Mouse (Mus musculus) liver, postnatal 0 days (tissue): ENCODE measurements around the gene Alad. TPM values are rescaled to one million over a fixed set of nuclear protein-coding genes. Genes with fewer than 3 reads are reported as not detected.
A peak's percentile ranks its signal among the peaks of the same experiment; 100 is the strongest.

ENCODE experiments used
- ATAC-seq: fragments of 200-750 bp; cut with Nextera tagmentation; 2 replicates; pipeline ENCODE4 v1.8.0; 2017; ENCODE audit warnings: mild to moderate bottlenecking, moderate library complexity
- DNase-seq: peaks from one replicate; pipeline ENCODE4 v3.0.0-alpha.2; 2016
- H3K27ac ChIP-seq: fragments of 300-500 bp; sonication (generic); 2 replicates; pipeline ENCODE4 v1.5.1; 2014; ENCODE audit warnings: antibody characterized with exemption, moderate library complexity, mild to moderate bottlenecking, low read depth
- H3K27me3 ChIP-seq: fragments of 300-500 bp; sonication (generic); 2 replicates; pipeline ENCODE4 v1.6.1; 2014; ENCODE audit warnings: low read length, control low read depth, mixed read lengths; ENCODE audit not compliant: insufficient read depth
- H3K36me3 ChIP-seq: fragments of 300-500 bp; sonication (generic); replicated peaks from 2 replicates; pipeline ENCODE4 v1.6.1; 2014; ENCODE audit warnings: mild to moderate bottlenecking, control low read depth, low read length, moderate library complexity, mixed read lengths; ENCODE audit not compliant: insufficient read depth
- H3K4me1 ChIP-seq: fragments of 300-500 bp; sonication (generic); 2 replicates; pipeline ENCODE4 v1.6.1; 2014; ENCODE audit warnings: antibody characterized with exemption, mild to moderate bottlenecking, control low read depth; ENCODE audit not compliant: insufficient read depth
- H3K4me2 ChIP-seq: fragments of 300-500 bp; sonication (generic); 2 replicates; pipeline ENCODE4 v1.6.1; 2014; ENCODE audit warnings: low read depth, mild to moderate bottlenecking, low read length, moderate library complexity, mixed read lengths
- H3K4me3 ChIP-seq: fragments of 300-500 bp; sonication (generic); 2 replicates; pipeline ENCODE4 v1.5.1; 2014; ENCODE audit warnings: low read depth, low read length
- H3K9ac ChIP-seq: fragments of 300-500 bp; sonication (generic); replicated peaks from 2 replicates; pipeline ENCODE4 v1.6.1; 2014; ENCODE audit warnings: mild to moderate bottlenecking, moderate library complexity
- H3K9me3 ChIP-seq: fragments of 300-500 bp; sonication (generic); 2 replicates; pipeline ENCODE4 v1.6.1; 2016; ENCODE audit warnings: mild to moderate bottlenecking, control low read depth, low read length, mixed read lengths
- CTCF ChIP-seq: sonication (generic); IDR thresholded peaks from 2 replicates; pipeline ENCODE4 v1.5.1; 2016; ENCODE audit warnings: antibody characterized with exemption, low read depth
- EP300 ChIP-seq: IDR thresholded peaks from 2 replicates; pipeline ENCODE4 v1.6.1; 2016; ENCODE audit warnings: antibody characterized with exemption, low read depth, mild to moderate bottlenecking
- WGBS: fragments of 180-500 bp; shearing (Covaris S2); extraction: QIAGEN DNeasy Blood & Tissue Kit; methylation state at CpG from one replicate; pipeline ENCODE4 v1.1.7; 2014; ENCODE audit not compliant: insufficient replicate concordance; 5-methylcytosine and 5-hydroxymethylcytosine counted together
- polyA plus RNA-seq: library from polyadenylated mRNA; unstranded; fragments of >200 nt; fragmentation: Nextera tagmentation; extraction: Ambion mirVana; gene quantifications from 2 replicates; pipeline ENCODE4 v1.2.1, GENCODE M21; 2015

Alad gene
- 295 and 303 TPM in 2 replicates for polyA plus RNA-seq

DNA sequence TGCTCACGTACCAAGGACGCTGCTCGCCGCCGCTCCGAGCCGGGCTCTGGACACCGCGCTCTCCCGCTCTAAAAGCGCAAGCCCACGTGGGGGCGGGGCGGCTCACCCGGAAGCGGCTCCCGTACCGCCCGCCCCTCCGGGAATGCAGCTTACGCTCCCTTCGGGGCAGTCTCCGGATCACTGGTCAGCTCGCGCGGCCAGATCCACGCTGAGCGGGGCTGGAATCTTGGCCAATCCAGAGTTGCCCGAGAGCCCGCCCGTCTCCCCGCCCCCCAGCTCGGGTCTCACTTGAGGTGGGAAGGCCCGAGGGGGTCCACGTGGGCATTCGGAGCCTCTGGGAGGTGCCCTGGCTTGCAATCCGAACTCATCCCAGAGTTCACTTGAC lies at the start of gene Alad:
TSS of gene Alad (minus strand) at position 70 of the 385 bp plus-strand sequence.
- peak within 1 kb of the TSS; percentile 93 for H3K27ac ChIP-seq
- peak within 1 kb of the TSS; percentile 70 for H3K4me3 ChIP-seq
- no peaks in the 10 kb centered on the region for H3K9me3 ChIP-seq
- ATAC-seq = peak; percentile 63
- H3K27me3 ChIP-seq = no peaks in the 10 kb centered on the region
- WGBS = 0% methylated on average over 37 of the region's 37 CpGs
- TF ChIP-seq CTCF (no peak), EP300 (0 out of 2 replicates have a peak, but pooled peaks have one; percentile 39)
- 0 out of 2 replicates have a peak, but pooled peaks cover 2% of the 10 kb centered on the region for H3K36me3 ChIP-seq
- peak; percentile 91 for DNase-seq
- peak within 1 kb of the TSS; percentile 85 for H3K9ac ChIP-seq
- peaks cover 38% of the 10 kb centered on the region for H3K4me1 ChIP-seq
- H3K4me2 ChIP-seq = peak within 1 kb of the TSS; percentile 84

DNA sequence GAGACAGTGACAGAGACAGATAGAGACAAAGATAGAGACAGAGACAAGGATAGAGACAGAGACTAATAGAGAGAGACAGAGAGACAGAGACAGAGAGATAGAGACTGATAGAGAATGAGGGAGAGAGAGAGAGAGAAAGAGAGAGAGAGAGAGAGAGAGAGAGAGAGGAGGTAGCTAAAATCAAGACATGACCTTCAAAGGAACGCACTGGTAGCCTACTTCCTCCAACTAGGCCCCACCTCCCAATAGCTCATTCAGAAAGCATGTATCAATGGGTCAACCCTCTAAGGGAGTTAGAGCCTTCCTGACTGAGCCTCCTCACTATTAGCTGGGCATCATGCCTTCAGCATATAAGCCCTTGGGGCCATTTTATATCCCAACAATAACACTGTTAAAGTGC lies 48.6 kb upstream of the Alad start:
- TF ChIP-seq EP300 = no peak
- TF ChIP-seq CTCF = no peak
- no peak overlapping the region for H3K4me3 ChIP-seq
- no peak overlapping the region for H3K9ac ChIP-seq
- 58% methylated on average over 1 of the region's 1 CpGs for WGBS
- no peak for ATAC-seq
- H3K27ac ChIP-seq = no peak overlapping the region
- H3K9me3 ChIP-seq = no peaks in the 10 kb centered on the region
- H3K4me2 ChIP-seq = no peak overlapping the region
- H3K4me1 ChIP-seq = no peaks in the 10 kb centered on the region
- H3K27me3 ChIP-seq = no peaks in the 10 kb centered on the region
- no peaks in the 10 kb centered on the region for H3K36me3 ChIP-seq
- no peak for DNase-seq

DNA sequence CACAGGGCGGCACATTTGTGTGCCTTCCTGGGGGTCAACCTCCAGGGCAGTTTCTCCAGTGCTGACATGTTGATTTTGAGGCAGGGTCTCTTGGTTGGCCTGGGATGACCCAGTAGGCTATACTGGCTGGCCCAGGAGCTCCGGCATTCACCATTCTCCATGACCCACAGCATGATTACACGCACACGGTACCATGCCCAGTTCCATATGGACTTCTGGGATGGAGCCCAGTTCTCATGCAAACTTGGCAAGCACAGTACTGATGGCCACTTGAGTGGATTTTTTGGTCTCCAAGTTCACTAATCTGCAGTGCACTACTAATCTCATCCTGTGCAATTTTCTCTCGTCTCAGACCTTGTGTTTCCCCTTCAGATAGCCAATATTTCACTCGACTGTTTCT lies 48.0 kb upstream of the Alad start:
- Histone ChIP-seq H3K9me3 (no peaks in the 10 kb centered on the region), H3K27me3 (no peaks in the 10 kb centered on the region), H3K36me3 (no peaks in the 10 kb centered on the region), H3K9ac (no peak overlapping the region), H3K4me2 (no peak overlapping the region), H3K27ac (no peak overlapping the region), H3K4me1 (no peaks in the 10 kb centered on the region), H3K4me3 (no peak overlapping the region)
- ATAC-seq (no peak), DNase-seq (no peak)
- WGBS = 81% methylated on average over 6 of the region's 6 CpGs
- TF ChIP-seq CTCF = no peak
- no peak for TF ChIP-seq EP300

DNA sequence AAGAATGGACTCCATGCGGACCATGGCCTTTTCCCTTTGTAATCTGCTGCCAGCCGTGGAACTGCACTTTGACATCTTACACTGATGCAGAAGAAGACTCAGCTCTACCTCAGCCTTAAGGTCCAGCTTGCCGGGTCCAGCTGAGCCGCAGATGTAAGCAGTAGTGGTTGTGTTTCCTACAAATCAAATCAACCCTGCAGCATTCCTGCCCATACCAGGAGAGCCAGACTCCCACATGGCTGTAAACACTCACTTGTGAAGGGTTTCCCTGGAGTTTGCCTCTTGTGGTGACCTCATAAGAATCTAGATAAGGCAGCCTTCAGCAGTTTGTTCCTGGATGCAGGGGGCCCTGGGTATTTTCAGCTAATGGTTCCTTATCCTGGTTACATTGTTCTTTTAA lies 46.8 kb upstream of the Alad start:
- no peak overlapping the region for H3K4me3 ChIP-seq
- no peaks in the 10 kb centered on the region for H3K4me1 ChIP-seq
- no peak for ATAC-seq
- no peaks in the 10 kb centered on the region for H3K9me3 ChIP-seq
- no peak overlapping the region for H3K9ac ChIP-seq
- no peak for TF ChIP-seq EP300
- DNase-seq = no peak
- H3K27me3 ChIP-seq = no peaks in the 10 kb centered on the region
- WGBS = 60% methylated on average over 4 of the region's 4 CpGs
- no peaks in the 10 kb centered on the region for H3K36me3 ChIP-seq
- no peak overlapping the region for H3K4me2 ChIP-seq
- H3K27ac ChIP-seq = no peak overlapping the region

DNA sequence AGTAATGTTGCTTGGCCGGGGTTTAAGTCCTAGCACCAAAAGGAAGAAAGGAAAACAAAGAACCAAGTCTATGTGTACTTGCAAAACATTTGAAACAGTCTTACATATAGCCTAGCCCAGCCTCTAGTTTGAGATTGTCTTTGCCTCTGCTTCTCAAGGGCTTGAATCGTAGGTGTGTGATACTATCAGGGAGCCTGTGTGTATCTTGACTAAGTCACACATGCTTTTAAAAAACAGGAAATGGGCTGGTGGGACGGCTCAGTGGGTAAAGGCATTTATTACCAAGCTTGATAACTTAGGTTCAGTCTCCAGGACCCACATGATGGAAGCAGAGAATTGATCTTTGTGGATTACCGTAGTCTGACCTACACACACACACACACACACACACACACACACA lies 42.3 kb upstream of the Alad start:
- Histone ChIP-seq H3K27ac (no peak overlapping the region), H3K9ac (no peak overlapping the region), H3K4me2 (no peak overlapping the region), H3K9me3 (no peaks in the 10 kb centered on the region), H3K36me3 (no peaks in the 10 kb centered on the region), H3K4me3 (no peak overlapping the region), H3K27me3 (no peaks in the 10 kb centered on the region), H3K4me1 (no peaks in the 10 kb centered on the region)
- ATAC-seq (no peak), DNase-seq (no peak)
- no peak for TF ChIP-seq EP300
- no peak for TF ChIP-seq CTCF
- WGBS = 42% methylated on average over 4 of the region's 4 CpGs

DNA sequence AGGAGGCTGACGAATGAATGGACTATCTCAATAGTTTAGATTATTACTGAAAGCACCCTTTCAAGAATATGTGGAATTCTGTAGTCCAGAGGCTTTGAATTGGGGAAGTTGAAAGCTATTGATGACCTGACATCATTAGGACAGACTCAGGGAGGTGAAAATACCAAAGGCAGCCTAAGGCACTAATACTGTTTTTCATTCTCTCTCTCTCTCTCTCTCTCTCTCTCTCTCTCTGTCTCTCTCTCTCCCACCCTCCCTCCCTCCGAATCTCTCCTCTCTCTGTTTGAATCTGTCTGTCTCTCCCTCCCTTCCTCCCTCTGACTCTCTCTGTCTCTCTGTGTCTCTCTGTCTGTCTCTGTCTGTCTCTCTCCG lies 41.9 kb upstream of the Alad start:
- Histone ChIP-seq H3K27ac (no peak overlapping the region), H3K9me3 (no peaks in the 10 kb centered on the region), H3K4me1 (no peaks in the 10 kb centered on the region), H3K4me3 (no peak overlapping the region), H3K27me3 (no peaks in the 10 kb centered on the region), H3K4me2 (no peak overlapping the region), H3K36me3 (no peaks in the 10 kb centered on the region), H3K9ac (no peak overlapping the region)
- no peak for ATAC-seq
- TF ChIP-seq EP300 = no peak
- no peak for TF ChIP-seq CTCF
- WGBS = 46% methylated on average over 3 of the region's 3 CpGs
- no peak for DNase-seq

DNA sequence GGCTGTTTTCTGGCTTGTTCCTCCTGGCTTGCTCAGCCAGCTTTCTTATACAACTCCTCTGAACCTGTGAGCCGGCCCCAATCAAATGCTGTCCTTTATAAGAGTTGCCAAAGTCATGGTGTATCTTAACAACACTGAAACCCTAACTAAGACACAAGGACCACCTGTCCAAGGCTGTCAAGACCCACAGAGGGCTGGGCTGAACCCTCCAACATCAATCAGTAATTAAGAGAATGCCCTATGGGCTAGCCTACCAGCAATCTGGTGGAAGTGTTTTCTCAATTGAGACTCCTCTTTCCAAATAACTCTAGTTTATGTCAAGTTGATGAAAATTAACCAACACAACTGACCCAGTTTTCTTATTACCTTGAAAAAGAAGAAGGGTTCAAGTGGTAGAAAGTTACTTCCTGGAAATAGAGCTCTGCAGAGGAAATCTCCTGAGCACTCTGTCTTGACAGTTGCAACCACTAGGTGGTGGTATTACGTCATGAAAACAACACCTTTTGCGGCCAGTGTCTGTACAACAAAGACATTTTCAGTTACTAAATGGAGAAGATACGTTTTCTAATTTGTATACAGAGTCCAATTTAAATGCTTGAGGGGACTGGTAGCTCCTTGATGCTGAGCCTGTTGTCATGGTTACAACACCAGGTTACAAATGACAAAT lies 41.4 kb upstream of the Alad start:
- 23% methylated on average over 4 of the region's 4 CpGs for WGBS
- ATAC-seq (peak; percentile 41; the same call in 1 of the 2 replicates), DNase-seq (peak; percentile 67)
- Histone ChIP-seq H3K4me2 (no peak overlapping the region), H3K27ac (no peak overlapping the region), H3K36me3 (no peaks in the 10 kb centered on the region), H3K4me3 (no peak overlapping the region), H3K9me3 (no peaks in the 10 kb centered on the region), H3K4me1 (no peaks in the 10 kb centered on the region), H3K27me3 (no peaks in the 10 kb centered on the region), H3K9ac (no peak overlapping the region)
- TF ChIP-seq CTCF = peak; percentile 89
- no peak for TF ChIP-seq EP300
